Mouse (Mus musculus): ENCODE measurements around the gene Itpk1.

The Itpk1 gene

GRCm38 (mm10) chr12:102625118-102625517 is 79.6 kb downstream of the Itpk1 start:
- DNase-seq (ENCODE audit: low spot score), result no peak

DNA sequence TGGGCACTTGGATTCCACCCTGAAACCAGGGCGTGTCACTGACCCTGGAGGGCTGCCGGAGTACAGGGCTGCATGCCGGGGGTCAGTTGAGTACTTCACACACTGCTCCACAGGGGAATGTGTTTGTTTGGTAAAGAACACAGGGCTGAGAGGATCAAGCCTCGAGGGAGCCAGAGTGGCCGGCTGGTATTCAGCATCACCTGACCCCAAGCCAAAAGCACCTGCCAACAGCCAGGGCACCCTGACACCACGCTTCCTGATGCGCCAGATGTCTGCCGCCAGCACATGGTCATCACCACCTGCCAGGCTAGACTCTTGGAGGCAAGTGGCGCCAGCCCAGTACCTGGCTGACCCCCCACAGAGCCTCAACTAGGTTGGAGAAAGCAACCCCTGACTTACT is 80.9 kb downstream of the Itpk1 start:
- DNase-seq (ENCODE audit: low spot score), result no peak

DNA sequence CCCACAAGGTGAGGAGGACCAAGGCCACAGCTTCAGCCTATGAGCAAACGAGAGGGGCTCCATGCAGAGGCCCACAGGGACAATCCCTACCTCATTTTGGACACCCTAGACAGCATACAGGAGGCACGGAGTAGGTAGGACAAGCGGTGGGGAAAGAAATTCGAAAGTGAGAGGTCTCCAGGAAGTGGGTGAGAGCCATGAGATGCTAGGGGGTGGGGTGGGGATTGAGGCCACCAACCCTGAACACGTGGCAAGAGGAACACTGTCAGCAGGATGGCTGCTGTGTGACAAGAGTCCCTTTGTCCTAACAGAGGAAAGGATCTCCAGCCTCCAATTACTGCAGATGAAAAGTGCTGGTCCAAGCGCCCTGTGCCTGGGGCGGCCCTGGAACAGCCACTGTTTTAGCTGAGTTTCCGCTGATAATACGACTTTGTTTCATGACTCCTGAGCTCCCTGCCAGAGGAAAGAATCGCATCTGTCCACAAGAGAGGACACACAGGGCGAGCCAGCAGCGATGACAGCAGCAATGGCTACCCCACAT is 82.4 kb downstream of the Itpk1 start:
- no peak for DNase-seq (ENCODE audit: low spot score)

DNA sequence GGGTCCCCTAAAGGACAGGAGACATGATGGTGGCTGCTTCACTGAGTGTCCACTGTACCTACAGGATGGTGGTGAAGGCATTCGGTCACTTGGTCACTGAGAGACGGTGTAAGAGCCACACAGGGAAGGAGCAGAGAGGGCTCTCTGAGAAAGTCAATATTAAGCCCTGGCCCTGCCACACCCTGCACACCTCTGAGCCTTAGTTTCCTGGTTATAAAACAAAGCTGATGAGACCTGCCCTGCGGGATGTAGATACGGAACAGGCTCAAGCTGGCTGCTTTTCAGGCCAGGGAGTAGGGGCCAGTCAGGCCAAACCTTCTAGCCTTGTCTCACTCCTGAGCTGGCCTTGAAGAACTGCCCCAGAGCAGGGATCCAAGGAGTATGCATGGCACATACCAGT is 82.9 kb downstream of the Itpk1 start:
- DNase-seq (ENCODE audit: low spot score), result no peak

DNA sequence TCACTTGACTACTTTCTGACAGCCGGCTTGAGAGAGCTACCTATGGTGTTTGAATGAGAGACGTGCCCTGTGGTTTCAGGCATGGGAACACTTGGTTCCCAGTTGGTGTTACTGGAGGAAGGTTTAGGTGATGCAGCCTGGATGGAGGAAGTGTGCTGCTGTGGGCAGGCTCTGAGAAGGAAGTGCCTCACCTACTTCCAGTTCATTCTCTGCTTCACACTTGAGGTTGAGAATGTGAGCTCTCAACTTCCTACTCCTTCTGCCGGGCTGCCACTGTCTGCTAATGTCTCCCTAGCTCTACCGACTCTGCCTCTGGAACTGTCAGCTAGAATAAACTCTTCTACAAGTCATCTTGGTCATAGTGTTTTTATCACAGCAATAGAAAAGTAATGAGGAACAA is 83.5 kb downstream of the Itpk1 start:
- no peak for DNase-seq (ENCODE audit: low spot score)

DNA sequence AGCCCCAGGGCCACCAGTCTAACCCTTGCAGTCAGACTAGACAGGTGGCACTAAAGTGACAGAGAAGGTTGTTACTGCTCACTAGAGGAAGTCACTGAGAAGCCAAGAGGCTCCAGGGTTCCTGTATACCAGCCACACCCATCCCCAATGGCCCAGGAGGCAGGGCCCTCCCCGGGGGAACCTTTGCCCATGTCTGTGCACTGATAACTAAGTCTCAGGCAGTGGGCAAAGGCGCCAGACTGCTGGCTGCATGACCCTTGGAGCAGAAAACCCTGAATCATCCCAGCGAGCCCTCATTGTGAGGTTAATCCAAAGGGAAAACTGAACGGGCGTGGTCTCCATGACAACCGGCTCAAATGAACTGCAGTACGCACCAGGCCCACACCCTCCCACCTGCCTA is 84.8 kb downstream of the Itpk1 start:
- DNase-seq (ENCODE audit: low spot score), result no peak

DNA sequence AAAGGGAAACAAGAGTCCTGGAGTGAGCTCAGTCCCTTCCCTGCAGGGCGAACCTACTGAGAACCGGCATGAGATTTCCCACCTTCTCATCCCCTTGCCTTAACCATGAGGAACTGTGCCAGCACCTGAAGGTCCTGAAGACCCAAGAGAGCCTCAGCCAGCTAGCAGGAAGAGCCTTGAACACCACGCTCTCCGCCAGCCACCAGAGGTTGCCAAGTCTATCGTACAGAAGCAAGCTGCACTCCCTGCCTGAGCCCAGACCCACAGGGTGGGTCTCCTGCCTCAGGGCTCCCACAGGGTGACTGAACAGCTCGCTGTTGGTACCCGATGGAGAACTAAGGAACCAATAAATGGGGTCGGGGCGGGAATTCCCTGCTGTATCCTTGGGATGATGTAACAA is 86.6 kb downstream of the Itpk1 start:
- no peak for DNase-seq (ENCODE audit: low spot score)

GRCm38 (mm10) chr12:102616843-102617519 is 87.7 kb downstream of the Itpk1 start:
- DNase-seq (ENCODE audit: low spot score), result no peak

GRCm38 (mm10) chr12:102616201-102616600 is 88.5 kb downstream of the Itpk1 start:
- DNase-seq (ENCODE audit: low spot score), result no peak

DNA sequence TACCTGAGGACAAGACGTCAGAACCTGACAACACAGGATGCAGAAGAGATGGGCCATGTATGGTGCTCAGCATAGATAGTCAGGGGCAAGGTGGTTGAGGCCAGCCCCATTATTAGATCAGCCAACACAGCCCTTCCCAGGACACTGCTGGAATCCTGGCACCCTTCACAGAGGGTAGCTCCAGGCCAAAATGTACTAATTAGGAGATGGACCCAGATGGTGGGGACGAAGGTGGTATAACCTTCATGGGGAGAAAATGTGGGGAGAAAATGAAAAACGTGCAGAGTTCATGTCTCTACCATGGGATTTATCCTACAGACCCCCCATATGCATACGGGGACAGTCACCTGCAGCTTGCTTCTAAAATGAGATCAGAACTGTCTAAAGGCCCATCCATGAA is 91.3 kb downstream of the Itpk1 start:
- DNase-seq (ENCODE audit: low spot score), result no peak

GRCm38 (mm10) chr12:102612431-102612830 is 92.3 kb downstream of the Itpk1 start:
- no peak for DNase-seq (ENCODE audit: low spot score)

DNA sequence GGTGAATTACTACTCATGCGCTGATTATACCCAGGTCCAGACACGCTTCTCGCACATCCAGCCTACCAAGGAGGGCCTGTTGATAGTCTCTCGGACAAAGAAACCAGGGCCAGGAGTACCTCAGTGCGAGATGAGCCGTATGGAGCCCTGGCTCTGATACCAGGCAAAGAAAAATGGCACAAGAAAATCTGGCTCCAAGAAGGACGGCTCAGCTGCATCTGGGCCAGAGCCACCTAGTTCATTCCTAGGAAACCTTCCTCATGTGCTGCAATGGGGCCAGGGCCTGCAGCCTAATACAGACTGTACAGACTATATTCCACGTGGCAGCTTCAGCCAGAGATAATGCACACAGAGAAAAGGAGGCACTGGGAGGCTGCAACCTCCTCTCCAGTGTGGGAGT is 93.8 kb downstream of the Itpk1 start:
- DNase-seq (ENCODE audit: low spot score), result no peak

- no peak for DNase-seq (ENCODE audit: low spot score)
These were observed 96.8 kb downstream of the Itpk1 start for GRCm38 (mm10) chr12:102607808-102608517.

DNA sequence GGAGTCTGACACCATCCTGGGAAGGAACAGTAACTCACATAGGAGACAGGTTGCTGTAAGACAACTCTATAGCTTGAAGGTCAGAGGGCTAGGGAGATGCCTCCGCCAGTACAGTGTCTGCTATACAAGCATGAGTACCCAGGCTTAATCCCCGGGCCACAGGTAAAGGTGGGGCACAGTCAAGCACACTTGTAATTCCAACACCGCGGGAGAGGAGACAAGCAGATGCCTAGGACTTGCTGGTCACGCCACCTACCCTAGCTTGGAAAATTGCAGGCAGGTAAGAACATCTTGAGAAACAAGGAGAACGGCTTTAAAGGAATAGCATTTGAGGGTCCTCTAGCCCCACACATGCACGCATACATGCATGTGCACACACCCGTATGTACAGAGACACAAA is 97.7 kb downstream of the Itpk1 start:
- no peak for DNase-seq (ENCODE audit: low spot score)

GRCm38 (mm10) chr12:102605607-102606006 is 99.1 kb downstream of the Itpk1 start:
- no peak for DNase-seq (ENCODE audit: low spot score)

DNA sequence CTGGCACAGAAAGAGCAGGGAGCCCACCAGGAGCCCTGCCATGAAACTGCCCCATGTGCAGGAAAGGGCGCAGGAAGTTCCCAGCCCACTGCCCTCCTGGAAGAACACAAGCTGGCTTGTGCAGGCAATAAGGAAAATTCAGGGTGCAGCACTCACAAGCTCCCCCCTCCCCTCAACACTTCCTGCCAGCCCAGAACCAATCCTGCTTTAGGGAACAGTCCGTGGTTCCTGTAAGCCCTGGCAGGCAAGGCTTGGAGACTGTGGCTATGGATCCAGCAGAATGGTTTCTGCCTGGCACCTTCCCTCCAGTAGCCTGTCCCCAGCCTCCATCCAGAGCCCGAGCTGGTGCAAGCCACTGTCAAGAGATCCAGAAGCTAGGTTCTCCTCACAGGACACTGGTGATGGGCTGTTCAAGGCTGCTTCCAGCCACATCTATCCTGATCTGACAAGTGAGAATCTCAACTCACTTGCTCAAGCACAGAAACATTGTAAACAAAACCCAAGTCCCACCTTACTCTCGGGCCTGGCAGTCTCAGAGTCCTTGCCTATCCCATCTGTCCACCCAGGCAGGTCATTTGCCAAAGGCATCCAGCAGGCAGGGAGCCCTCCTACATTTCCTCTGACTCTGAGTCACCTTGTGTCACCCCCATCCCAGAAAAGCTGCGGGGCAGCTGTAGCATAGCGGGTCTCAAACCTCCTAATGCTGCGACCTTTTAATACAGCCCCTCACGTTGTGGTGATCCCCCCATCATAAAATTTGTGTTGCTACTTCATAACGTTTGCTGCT is 102.3 kb downstream of the Itpk1 start:
- no peak for DNase-seq (ENCODE audit: low spot score)

DNA sequence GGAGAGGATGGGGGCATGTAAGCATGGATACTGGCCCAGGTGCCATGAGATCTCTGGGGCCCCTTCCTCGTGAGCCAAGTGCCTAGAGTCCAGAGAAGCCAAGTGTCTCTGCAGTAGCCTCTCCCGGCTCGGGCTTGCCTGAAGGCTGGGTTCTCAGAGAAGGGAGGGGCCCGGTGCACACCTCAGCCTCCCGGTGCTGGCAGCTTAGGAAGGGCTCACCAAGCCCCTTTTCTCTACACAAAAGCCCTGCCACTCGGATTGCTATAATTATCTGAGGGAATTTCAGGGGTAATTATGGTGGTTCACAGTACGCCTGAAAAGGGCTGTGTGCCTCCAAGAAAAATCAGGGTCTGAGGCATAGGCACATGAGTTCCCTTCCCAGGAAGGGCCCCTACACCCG is 102.9 kb downstream of the Itpk1 start:
- no peak for DNase-seq (ENCODE audit: low spot score)

DNA sequence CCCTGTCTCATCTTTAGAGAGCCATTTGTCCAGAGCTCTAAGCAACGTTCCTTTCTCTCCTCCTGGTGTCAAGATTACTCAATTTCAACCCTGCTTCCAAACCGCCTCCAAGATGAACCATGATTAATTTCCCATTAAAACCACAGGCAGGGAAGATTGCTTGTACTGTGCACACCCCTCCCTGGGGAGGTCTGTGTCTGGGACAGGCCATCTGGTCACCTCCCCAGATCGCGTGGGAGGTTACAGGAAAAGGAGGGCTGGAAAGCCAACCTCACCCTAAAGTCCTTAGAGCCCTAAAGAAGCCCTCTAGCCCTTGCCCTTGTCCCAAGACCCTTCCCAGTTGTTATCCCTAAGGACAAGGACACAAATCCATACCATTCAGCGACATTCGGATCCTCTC is 104.4 kb downstream of the Itpk1 start:
- DNase-seq (ENCODE audit: low spot score), result no peak

DNA sequence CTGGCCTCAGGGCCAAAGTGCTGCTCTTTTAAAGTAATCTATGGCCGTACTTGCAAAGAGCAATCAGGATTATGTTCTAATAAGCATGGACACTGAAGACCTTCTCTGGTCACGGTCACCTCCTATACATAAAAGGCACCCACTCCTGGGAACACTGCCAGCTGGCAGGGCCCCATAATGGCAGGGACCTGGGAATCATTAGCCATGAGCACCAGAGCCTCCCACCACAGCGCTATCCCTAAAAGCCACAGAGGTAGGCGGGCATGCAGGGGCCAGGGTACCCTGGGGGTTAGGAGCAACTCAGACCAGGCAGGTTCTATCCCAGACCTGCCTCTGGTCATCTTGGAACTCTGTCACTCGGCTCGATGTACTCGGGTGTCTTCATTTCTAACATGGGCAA is 104.9 kb downstream of the Itpk1 start:
- no peak for DNase-seq (ENCODE audit: low spot score)

- DNase-seq (ENCODE audit: low spot score), result no peak
These were observed 106.2 kb downstream of the Itpk1 start for GRCm38 (mm10) chr12:102598535-102598934.

- peak; percentile 57 for DNase-seq (ENCODE audit: low spot score)
These were observed 107.3 kb downstream of the Itpk1 start for GRCm38 (mm10) chr12:102597466-102597865.

- no peak for DNase-seq (ENCODE audit: low spot score)
These were observed 108.3 kb downstream of the Itpk1 start for GRCm38 (mm10) chr12:102596410-102596809.

GRCm38 (mm10) chr12:102594627-102595026 is 110.1 kb downstream of the Itpk1 start:
- no peak for DNase-seq (ENCODE audit: low spot score)
